Mouse (Mus musculus) cerebellum, adult 2 months (tissue): ENCODE measurements around the gene Rpl9.

Experiments
- CTCF ChIP-seq: fragments of 200-500 bp; IDR thresholded peaks from 2 replicates; pipeline ENCODE4 v1.5.1; 2011; ENCODE audit warnings: low read depth, mild to moderate bottlenecking, control low read depth, low read length, moderate library complexity, borderline replicate concordance; ENCODE audit not compliant: insufficient read depth
- POLR2A ChIP-seq: fragments of 200-500 bp; IDR thresholded peaks from 2 replicates; pipeline ENCODE4 v1.6.1; 2011; ENCODE audit warnings: low read length, control low read depth, borderline replicate concordance; ENCODE audit not compliant: insufficient read depth

- TF ChIP-seq CTCF = no peak
- TF ChIP-seq POLR2A = no peak
Measured at GRCm38 (mm10) chr5:65424215-65424614, 33.0 kb upstream of the Rpl9 start.
